Mouse (Mus musculus): ENCODE data around the gene Slc9a4. TPM values are rescaled to one million over a fixed set of nuclear protein-coding genes. Genes with fewer than 3 reads are reported as not detected.
A peak's percentile ranks its signal among the peaks of the same experiment; 100 is the strongest.

Slc9a4 gene
- under 1 TPM in 1 of 2 experiments, not detected in 1; 0.21 TPM for total RNA-seq (2021)
- long read RNA-seq, experiment 1: 0 reads
- long read RNA-seq, experiment 2, partial matches to known transcripts: 0 of 1 reads
- long read RNA-seq, experiment 2, other reads (novel, unspliced or antisense): 1 of 1 reads

- DNase-seq: peak; percentile 8 to 49
These were observed at the start of gene Slc9a4 for GRCm38 (mm10) chr1:40579784-40580183. Gene Slc9a4 (plus strand): TSS chr1:40580081.

- peak in 1 of 2 experiments; percentile 17 for DNase-seq
These were observed 42.3 kb upstream of the Slc9a4 start for GRCm38 (mm10) chr1:40537577-40537976.

- DNase-seq: peak; percentile 43 to 76
These were observed 35.2 kb upstream of the Slc9a4 start for GRCm38 (mm10) chr1:40544650-40545049.

GRCm38 (mm10) chr1:40546645-40547044, 33.2 kb upstream of the Slc9a4 start:
- DNase-seq: no peak

- no peak for DNase-seq
These were observed 32.8 kb upstream of the Slc9a4 start for GRCm38 (mm10) chr1:40547064-40547572.

GRCm38 (mm10) chr1:40547762-40548161, 32.1 kb upstream of the Slc9a4 start:
- DNase-seq: no peak

GRCm38 (mm10) chr1:40569374-40569773, 10.5 kb upstream of the Slc9a4 start:
- DNase-seq: no peak

GRCm38 (mm10) chr1:40580269-40580668, 388 bp downstream of the Slc9a4 start:
- no peak for DNase-seq

GRCm38 (mm10) chr1:40586776-40587175, 6.9 kb downstream of the Slc9a4 start:
- peak; percentile 4 to 11 for DNase-seq

- no peak for DNase-seq
These were observed 11.1 kb downstream of the Slc9a4 start for GRCm38 (mm10) chr1:40590931-40591330.

GRCm38 (mm10) chr1:40597822-40598221, 17.9 kb downstream of the Slc9a4 start:
- no peak for DNase-seq

GRCm38 (mm10) chr1:40599661-40600060, 19.8 kb downstream of the Slc9a4 start:
- peak in 1 of 2 experiments; percentile 11 for DNase-seq

GRCm38 (mm10) chr1:40600394-40601327, 20.8 kb downstream of the Slc9a4 start:
- peak; percentile 39 to 44 for DNase-seq

GRCm38 (mm10) chr1:40601461-40601860, 21.6 kb downstream of the Slc9a4 start:
- no peak for DNase-seq

GRCm38 (mm10) chr1:40613219-40613618, 33.3 kb downstream of the Slc9a4 start:
- DNase-seq: no peak

GRCm38 (mm10) chr1:40619093-40619492, 39.2 kb downstream of the Slc9a4 start:
- peak; percentile 4 to 31 for DNase-seq

- no peak for DNase-seq
These were observed 40.0 kb downstream of the Slc9a4 start for GRCm38 (mm10) chr1:40619871-40620270.

- no peak for DNase-seq
These were observed 45.1 kb downstream of the Slc9a4 start for GRCm38 (mm10) chr1:40624954-40625353.

GRCm38 (mm10) chr1:40626954-40627353, 47.1 kb downstream of the Slc9a4 start:
- no peak for DNase-seq

- no peak for DNase-seq
These were observed 48.6 kb downstream of the Slc9a4 start for GRCm38 (mm10) chr1:40628443-40628842.

- DNase-seq: no peak
These were observed 52.7 kb downstream of the Slc9a4 start for GRCm38 (mm10) chr1:40632407-40633062.

- no peak for DNase-seq
These were observed 54.7 kb downstream of the Slc9a4 start for GRCm38 (mm10) chr1:40634608-40635007.

GRCm38 (mm10) chr1:40648234-40648633, 68.4 kb downstream of the Slc9a4 start:
- DNase-seq: no peak

Measured in heart, adult 18-20 months (tissue).